Mouse (Mus musculus) urinary bladder, postnatal 14 days (tissue): ENCODE data around the gene Gm17482.

Experiments used
- DNase-seq: peaks from one replicate; pipeline ENCODE4 v3.0.0; 2021; ENCODE audit warnings: low spot score

Gene Gm17482

GRCm38 (mm10) chr6:115291823-115292222 lies 64.7 kb downstream of the Gm17482 start:
- no peak for DNase-seq

GRCm38 (mm10) chr6:115292621-115293020 lies 65.5 kb downstream of the Gm17482 start:
- no peak for DNase-seq

GRCm38 (mm10) chr6:115293877-115294276 lies 66.7 kb downstream of the Gm17482 start:
- no peak for DNase-seq

- DNase-seq, result no peak
Measured at GRCm38 (mm10) chr6:115307134-115307533, 80.0 kb downstream of the Gm17482 start.
